Mouse (Mus musculus) thymus, adult 2 months (tissue): ENCODE measurements around the gene Rest. TPM values are rescaled to one million over a fixed set of nuclear protein-coding genes. Genes with fewer than 3 reads are reported as not detected.

Experiments used
- DNase-seq: peaks from one replicate; pipeline ENCODE4 v3.0.0; 2021
- H3K27ac ChIP-seq: fragments of 200-500 bp; 2 replicates; pipeline ENCODE4 v1.5.1; 2012; ENCODE audit warnings: low read length, control low read depth; ENCODE audit not compliant: control insufficient read depth, insufficient read depth
- H3K27me3 ChIP-seq: fragments of 200-500 bp; 2 replicates; pipeline ENCODE4 v1.6.1; 2012; ENCODE audit warnings: mild to moderate bottlenecking, low read length, moderate library complexity, mixed read lengths; ENCODE audit not compliant: control insufficient read depth, insufficient read depth
- H3K36me3 ChIP-seq: fragments of 200-500 bp; 2 replicates; pipeline ENCODE4 v1.6.1; 2012; ENCODE audit warnings: mild to moderate bottlenecking, low read length, moderate library complexity; ENCODE audit not compliant: control insufficient read depth, insufficient read depth
- H3K4me1 ChIP-seq: fragments of 200-500 bp; replicated peaks from 2 replicates; pipeline ENCODE4 v1.6.1; 2012; ENCODE audit warnings: low read length; ENCODE audit not compliant: control insufficient read depth, insufficient read depth
- H3K4me3 ChIP-seq: fragments of 200-500 bp; 2 replicates; pipeline ENCODE4 v1.5.1; 2012; ENCODE audit warnings: mild to moderate bottlenecking, low read length, control low read depth, moderate library complexity; ENCODE audit not compliant: control insufficient read depth, insufficient read depth
- CTCF ChIP-seq: fragments of 200-500 bp; IDR thresholded peaks from 2 replicates; pipeline ENCODE4 v1.5.1; 2012; ENCODE audit warnings: mild to moderate bottlenecking, control low read depth, low read length, moderate library complexity, borderline replicate concordance; ENCODE audit not compliant: control insufficient read depth, poor library complexity, insufficient read depth; ENCODE audit errors: extremely low read depth
- POLR2A ChIP-seq: fragments of 200-500 bp; IDR thresholded peaks from 2 replicates; pipeline ENCODE4 v1.6.1; 2012; ENCODE audit warnings: mild to moderate bottlenecking, low read length, control low read depth, moderate library complexity; ENCODE audit not compliant: control insufficient read depth, poor library complexity, insufficient read depth; ENCODE audit errors: extremely low read depth
- WGBS: fragments of 180-500 bp; shearing (Covaris S2); methylation state at CpG from one replicate; pipeline ENCODE4 v1.1.7; 2018; 5-methylcytosine and 5-hydroxymethylcytosine counted together
- polyA plus RNA-seq: library from polyadenylated mRNA; depleted of rRNA; stranded (reverse); fragments of >200 nt; gene quantifications from 2 replicates; pipeline ENCODE4 v1.2.3, GENCODE M21; 2012

Rest gene
- polyA plus RNA-seq, 1 experiment = 14.0 TPM

GRCm38 (mm10) chr5:77273151-77273550 is 7.9 kb downstream of the Rest start:
- Histone ChIP-seq H3K27me3 (no peaks in the 10 kb centered on the region), H3K4me3 (no peak overlapping the region), H3K36me3 (peaks cover 46% of the 10 kb centered on the region), H3K4me1 (peaks cover 33% of the 10 kb centered on the region), H3K27ac (peak overlapping the region; percentile 97)
- 11% methylated on average over 7 of the region's 7 CpGs for WGBS
- peak; percentile 85 for DNase-seq
- TF ChIP-seq CTCF (peak; percentile 67), POLR2A (no peak)

- Histone ChIP-seq H3K36me3 (peaks cover 57% of the 10 kb centered on the region), H3K4me3 (no peak overlapping the region), H3K4me1 (peaks cover 18% of the 10 kb centered on the region), H3K27ac (no peak overlapping the region), H3K27me3 (no peaks in the 10 kb centered on the region)
- TF ChIP-seq CTCF = no peak
- no peak for TF ChIP-seq POLR2A
- peak; percentile 74 for DNase-seq
- WGBS = 94% methylated on average over 5 of the region's 5 CpGs
Measured at GRCm38 (mm10) chr5:77275950-77276349, 10.7 kb downstream of the Rest start.

GRCm38 (mm10) chr5:77277204-77277603 is 11.9 kb downstream of the Rest start:
- Histone ChIP-seq H3K4me3 (no peak overlapping the region), H3K27me3 (no peaks in the 10 kb centered on the region), H3K27ac (no peak overlapping the region), H3K4me1 (peaks cover 18% of the 10 kb centered on the region), H3K36me3 (peaks cover 70% of the 10 kb centered on the region)
- TF ChIP-seq POLR2A = no peak
- TF ChIP-seq CTCF = no peak
- no peak for DNase-seq
- 97% methylated on average over 6 of the region's 6 CpGs for WGBS

GRCm38 (mm10) chr5:77281518-77282174 is 16.4 kb downstream of the Rest start:
- no peaks in the 10 kb centered on the region for H3K4me1 ChIP-seq
- WGBS = 97% methylated on average over 20 of the region's 20 CpGs
- DNase-seq = no peak
- no peaks in the 10 kb centered on the region for H3K27me3 ChIP-seq
- H3K27ac ChIP-seq = no peak overlapping the region
- H3K4me3 ChIP-seq = no peak overlapping the region
- TF ChIP-seq POLR2A (no peak), CTCF (no peak)
- peaks cover 77% of the 10 kb centered on the region for H3K36me3 ChIP-seq

GRCm38 (mm10) chr5:77282242-77282641 is 17.0 kb downstream of the Rest start:
- no peak for TF ChIP-seq CTCF
- TF ChIP-seq POLR2A = no peak
- Histone ChIP-seq H3K4me1 (no peaks in the 10 kb centered on the region), H3K27ac (no peak overlapping the region), H3K27me3 (no peaks in the 10 kb centered on the region), H3K36me3 (peaks cover 71% of the 10 kb centered on the region), H3K4me3 (no peak overlapping the region)
- 95% methylated on average over 9 of the region's 9 CpGs for WGBS
- DNase-seq = no peak

- DNase-seq = no peak
- no peaks in the 10 kb centered on the region for H3K27me3 ChIP-seq
- H3K27ac ChIP-seq = no peak overlapping the region
- H3K36me3 ChIP-seq = peaks cover 50% of the 10 kb centered on the region
- 92% methylated on average over 7 of the region's 7 CpGs for WGBS
- H3K4me1 ChIP-seq = no peaks in the 10 kb centered on the region
- no peak for TF ChIP-seq POLR2A
- no peak for TF ChIP-seq CTCF
- H3K4me3 ChIP-seq = no peak overlapping the region
Measured at GRCm38 (mm10) chr5:77285685-77286084, 20.4 kb downstream of the Rest start.
